Mouse (Mus musculus) duodenum, adult 2 months (tissue): ENCODE data around the gene Gm21891. TPM values are rescaled to one million over a fixed set of nuclear protein-coding genes. Genes with fewer than 3 reads are reported as not detected.

ENCODE experiments used
- polyA plus RNA-seq: library from polyadenylated mRNA; depleted of rRNA; stranded (reverse); fragments of >200 nt; gene quantifications from 2 replicates; pipeline ENCODE4 v1.2.3, GENCODE M21; 2012; ENCODE audit warnings: low replicate concordance; rRNA removed

Gm21891 gene
- polyA plus RNA-seq = not detected in 2 replicates

DNA sequence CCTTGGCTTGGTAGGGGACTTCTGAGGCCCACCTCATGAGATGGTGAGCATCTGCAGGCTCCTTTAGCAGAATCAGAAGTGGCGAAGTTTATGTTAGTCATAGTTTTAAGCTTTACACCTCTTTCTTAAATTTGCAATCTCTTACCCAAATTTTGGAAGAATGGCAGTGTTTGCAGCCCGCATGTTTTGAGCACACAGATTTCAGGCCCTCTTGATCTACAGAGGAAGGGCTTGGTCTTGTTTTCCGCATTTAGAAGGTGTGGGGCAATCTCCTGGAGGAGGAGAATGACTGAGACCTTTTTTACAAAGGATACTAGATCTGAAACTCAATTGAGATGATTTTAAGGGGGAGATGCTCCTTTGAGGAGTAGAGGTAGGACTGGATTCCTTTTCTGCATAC lies at the start of gene Gm21891:
Gene Gm21891 (minus strand): TSS at position 101 of the 400 bp plus-strand sequence.

DNA sequence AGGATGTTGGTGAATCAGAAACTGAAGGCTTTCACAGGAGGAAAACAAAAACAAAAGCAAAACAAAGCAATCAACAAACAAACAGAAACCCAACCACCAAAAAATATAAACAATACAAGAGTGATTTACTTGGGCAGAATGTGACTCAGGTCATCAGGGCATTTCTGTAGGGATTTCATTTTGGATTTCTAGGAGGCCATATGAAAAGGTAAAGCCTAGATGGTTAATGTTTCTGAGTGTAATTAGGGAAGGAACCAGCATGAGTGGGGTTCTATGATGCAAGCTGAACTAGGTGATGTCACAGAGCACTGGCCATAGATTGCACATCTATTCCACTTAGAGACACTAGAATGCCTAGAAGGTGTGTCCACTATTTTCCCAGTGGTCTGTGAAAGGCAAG lies 28.4 kb upstream of the Gm21891 start, which contains the start of gene Gm21425:
Gene Gm21425 (plus strand): TSS at position 301 of the 400 bp plus-strand sequence.

Other genes with a start within 250 kb of the Gm21891 start
- not detected in 2 replicates for gene Gm20807, start 90.6 kb downstream of the Gm21891 start, polyA plus RNA-seq
- gene Gm21425, start 28.5 kb upstream of the Gm21891 start, polyA plus RNA-seq = not detected in 2 replicates
- gene Gm21828, start 90.4 kb upstream of the Gm21891 start, polyA plus RNA-seq = not detected in 2 replicates
- gene Gm21440, start 118.9 kb upstream of the Gm21891 start, polyA plus RNA-seq = not detected in 2 replicates
- not detected in 2 replicates for gene Gm21454, start 119.0 kb upstream of the Gm21891 start, polyA plus RNA-seq
- gene Gm21725, start 215.6 kb upstream of the Gm21891 start, polyA plus RNA-seq = not detected in 2 replicates